Mouse (Mus musculus): ENCODE measurements around the gene Dhrs1. TPM values are rescaled to one million over a fixed set of nuclear protein-coding genes. Genes with fewer than 3 reads are reported as not detected.

Dhrs1 gene
- polyA plus RNA-seq, 1 experiment: 24.4 TPM

- H3K27ac ChIP-seq (ENCODE audit: control insufficient read depth, insufficient read depth, low read depth, low read length, poor library complexity): 0 out of 2 replicates have a peak overlapping the region, but pooled peaks have one; percentile 19
- 41% methylated on average over 31 of the region's 31 CpGs for WGBS
- TF ChIP-seq CTCF (IDR thresholded peaks at IDR 0.05; ENCODE audit: control insufficient read depth, insufficient read depth, low read length): no peak
- no peak for TF ChIP-seq POLR2A (IDR thresholded peaks at IDR 0.05; ENCODE audit: borderline replicate concordance, control insufficient read depth, low read depth, low read length)
- H3K4me1 ChIP-seq (ENCODE audit: control insufficient read depth, insufficient read depth, low read length): peaks cover 3% of the 10 kb centered on the region; the same call in 1 of the 2 replicates
- no peak overlapping the region for H3K4me3 ChIP-seq (replicated peaks; ENCODE audit: control insufficient read depth, low read depth, low read length)
Measured at GRCm38 (mm10) chr14:55783171-55783957, 37.9 kb upstream of the Dhrs1 start.

- TF ChIP-seq CTCF (IDR thresholded peaks at IDR 0.05; ENCODE audit: control insufficient read depth, insufficient read depth, low read length) (no peak), POLR2A (IDR thresholded peaks at IDR 0.05; ENCODE audit: borderline replicate concordance, control insufficient read depth, low read depth, low read length) (no peak)
- 66% methylated on average over 9 of the region's 9 CpGs for WGBS
- Histone ChIP-seq H3K27ac (ENCODE audit: control insufficient read depth, insufficient read depth, low read depth, low read length, poor library complexity) (no peak overlapping the region), H3K4me1 (ENCODE audit: control insufficient read depth, insufficient read depth, low read length) (peaks cover 3% of the 10 kb centered on the region; the same call in 1 of the 2 replicates), H3K4me3 (replicated peaks; ENCODE audit: control insufficient read depth, low read depth, low read length) (no peak overlapping the region)
Measured at GRCm38 (mm10) chr14:55782361-55782960, 37.0 kb upstream of the Dhrs1 start.

GRCm38 (mm10) chr14:55781310-55781709 lies 35.8 kb upstream of the Dhrs1 start:
- TF ChIP-seq CTCF (IDR thresholded peaks at IDR 0.05; ENCODE audit: control insufficient read depth, insufficient read depth, low read length) (peak; percentile 92), POLR2A (IDR thresholded peaks at IDR 0.05; ENCODE audit: borderline replicate concordance, control insufficient read depth, low read depth, low read length) (no peak)
- Histone ChIP-seq H3K4me1 (ENCODE audit: control insufficient read depth, insufficient read depth, low read length) (peaks cover 3% of the 10 kb centered on the region; the same call in 1 of the 2 replicates), H3K27ac (ENCODE audit: control insufficient read depth, insufficient read depth, low read depth, low read length, poor library complexity) (no peak overlapping the region), H3K4me3 (replicated peaks; ENCODE audit: control insufficient read depth, low read depth, low read length) (no peak overlapping the region)
- 25% methylated on average over 14 of the region's 14 CpGs for WGBS

- Histone ChIP-seq H3K4me3 (replicated peaks; ENCODE audit: control insufficient read depth, low read depth, low read length) (no peak overlapping the region), H3K27ac (ENCODE audit: control insufficient read depth, insufficient read depth, low read depth, low read length, poor library complexity) (no peak overlapping the region), H3K4me1 (ENCODE audit: control insufficient read depth, insufficient read depth, low read length) (peaks cover 3% of the 10 kb centered on the region; the same call in 1 of the 2 replicates)
- WGBS: 73% methylated on average over 11 of the region's 11 CpGs
- no peak for TF ChIP-seq POLR2A (IDR thresholded peaks at IDR 0.05; ENCODE audit: borderline replicate concordance, control insufficient read depth, low read depth, low read length)
- no peak for TF ChIP-seq CTCF (IDR thresholded peaks at IDR 0.05; ENCODE audit: control insufficient read depth, insufficient read depth, low read length)
Measured at GRCm38 (mm10) chr14:55780736-55781135, 35.2 kb upstream of the Dhrs1 start.

- 87% methylated on average over 16 of the region's 16 CpGs for WGBS
- peaks cover 3% of the 10 kb centered on the region; the same call in 1 of the 2 replicates for H3K4me1 ChIP-seq (ENCODE audit: control insufficient read depth, insufficient read depth, low read length)
- TF ChIP-seq POLR2A (IDR thresholded peaks at IDR 0.05; ENCODE audit: borderline replicate concordance, control insufficient read depth, low read depth, low read length): no peak
- TF ChIP-seq CTCF (IDR thresholded peaks at IDR 0.05; ENCODE audit: control insufficient read depth, insufficient read depth, low read length): no peak
- H3K27ac ChIP-seq (ENCODE audit: control insufficient read depth, insufficient read depth, low read depth, low read length, poor library complexity): no peak overlapping the region
- no peak overlapping the region for H3K4me3 ChIP-seq (replicated peaks; ENCODE audit: control insufficient read depth, low read depth, low read length)
Measured at GRCm38 (mm10) chr14:55779656-55780055, 34.2 kb upstream of the Dhrs1 start.

GRCm38 (mm10) chr14:55778686-55779085 lies 33.2 kb upstream of the Dhrs1 start:
- H3K27ac ChIP-seq (ENCODE audit: control insufficient read depth, insufficient read depth, low read depth, low read length, poor library complexity): no peak overlapping the region
- 89% methylated on average over 15 of the region's 15 CpGs for WGBS
- peaks cover 3% of the 10 kb centered on the region; the same call in 1 of the 2 replicates for H3K4me1 ChIP-seq (ENCODE audit: control insufficient read depth, insufficient read depth, low read length)
- TF ChIP-seq CTCF (IDR thresholded peaks at IDR 0.05; ENCODE audit: control insufficient read depth, insufficient read depth, low read length) (no peak), POLR2A (IDR thresholded peaks at IDR 0.05; ENCODE audit: borderline replicate concordance, control insufficient read depth, low read depth, low read length) (no peak)
- H3K4me3 ChIP-seq (replicated peaks; ENCODE audit: control insufficient read depth, low read depth, low read length): no peak overlapping the region

- WGBS: 68% methylated on average over 11 of the region's 11 CpGs
- H3K4me1 ChIP-seq (ENCODE audit: control insufficient read depth, insufficient read depth, low read length): peaks cover 3% of the 10 kb centered on the region; the same call in 1 of the 2 replicates
- TF ChIP-seq POLR2A (IDR thresholded peaks at IDR 0.05; ENCODE audit: borderline replicate concordance, control insufficient read depth, low read depth, low read length) (no peak), CTCF (IDR thresholded peaks at IDR 0.05; ENCODE audit: control insufficient read depth, insufficient read depth, low read length) (no peak)
- no peak overlapping the region for H3K27ac ChIP-seq (ENCODE audit: control insufficient read depth, insufficient read depth, low read depth, low read length, poor library complexity)
- no peak overlapping the region for H3K4me3 ChIP-seq (replicated peaks; ENCODE audit: control insufficient read depth, low read depth, low read length)
Measured at GRCm38 (mm10) chr14:55777806-55778205, 32.3 kb upstream of the Dhrs1 start.

GRCm38 (mm10) chr14:55777176-55777575 lies 31.7 kb upstream of the Dhrs1 start:
- 41% methylated on average over 3 of the region's 3 CpGs for WGBS
- TF ChIP-seq CTCF (IDR thresholded peaks at IDR 0.05; ENCODE audit: control insufficient read depth, insufficient read depth, low read length) (no peak), POLR2A (IDR thresholded peaks at IDR 0.05; ENCODE audit: borderline replicate concordance, control insufficient read depth, low read depth, low read length) (no peak)

More at GRCm38 (mm10) chr14:55777176-55777575, 31.7 kb upstream of the Dhrs1 start:
- peaks cover 3% of the 10 kb centered on the region; the same call in 1 of the 2 replicates for H3K4me1 ChIP-seq (ENCODE audit: control insufficient read depth, insufficient read depth, low read length)
- H3K4me3 ChIP-seq (replicated peaks; ENCODE audit: control insufficient read depth, low read depth, low read length): no peak overlapping the region
- H3K27ac ChIP-seq (ENCODE audit: control insufficient read depth, insufficient read depth, low read depth, low read length, poor library complexity): no peak overlapping the region

Data from bone marrow, adult 2 months (tissue).